Mouse (Mus musculus): ENCODE measurements around the gene Ghr. TPM values are rescaled to one million over a fixed set of nuclear protein-coding genes. Genes with fewer than 3 reads are reported as not detected.

The Ghr gene
- polyA plus RNA-seq, 1 experiment, result 147 TPM

- no peak for DNase-seq
- Histone ChIP-seq H3K27ac (ENCODE audit: insufficient read depth, low read depth, low read length) (no peak overlapping the region), H3K36me3 (ENCODE audit: control insufficient read depth, insufficient read depth, low read length) (no peaks in the 10 kb centered on the region; the same call in 1 of the 2 replicates), H3K27me3 (replicated peaks; ENCODE audit: control insufficient read depth, insufficient read depth, low read length) (no peaks in the 10 kb centered on the region), H3K4me1 (ENCODE audit: control insufficient read depth, insufficient read depth, low read length) (no peaks in the 10 kb centered on the region), H3K4me3 (ENCODE audit: insufficient read depth, low read depth, low read length) (no peak overlapping the region)
- 75% methylated on average over 3 of the region's 3 CpGs for WGBS
- TF ChIP-seq CTCF (conservative IDR thresholded peaks at IDR 0.05; ENCODE audit: insufficient read depth, insufficient read length, low read depth, low read length) (no peak), POLR2A (IDR thresholded peaks at IDR 0.05; ENCODE audit: low read depth, low read length) (no peak)
Measured at GRCm38 (mm10) chr15:3395700-3396099, 187.6 kb downstream of the Ghr start.

- H3K4me3 ChIP-seq (ENCODE audit: insufficient read depth, low read depth, low read length), result no peak overlapping the region
- TF ChIP-seq CTCF (conservative IDR thresholded peaks at IDR 0.05; ENCODE audit: insufficient read depth, insufficient read length, low read depth, low read length) (no peak), POLR2A (IDR thresholded peaks at IDR 0.05; ENCODE audit: low read depth, low read length) (no peak)
- no peaks in the 10 kb centered on the region for H3K27me3 ChIP-seq (replicated peaks; ENCODE audit: control insufficient read depth, insufficient read depth, low read length)
- DNase-seq, result no peak
- H3K27ac ChIP-seq (ENCODE audit: insufficient read depth, low read depth, low read length), result no peak overlapping the region
- H3K36me3 ChIP-seq (ENCODE audit: control insufficient read depth, insufficient read depth, low read length), result no peaks in the 10 kb centered on the region; the same call in 1 of the 2 replicates
- H3K4me1 ChIP-seq (ENCODE audit: control insufficient read depth, insufficient read depth, low read length), result peaks cover 3% of the 10 kb centered on the region; the same call in 1 of the 2 replicates
Measured at GRCm38 (mm10) chr15:3390722-3391121, 192.6 kb downstream of the Ghr start.

GRCm38 (mm10) chr15:3389011-3389410, 194.3 kb downstream of the Ghr start:
- Histone ChIP-seq H3K4me1 (ENCODE audit: control insufficient read depth, insufficient read depth, low read length) (peaks cover 3% of the 10 kb centered on the region; the same call in 1 of the 2 replicates), H3K27me3 (replicated peaks; ENCODE audit: control insufficient read depth, insufficient read depth, low read length) (no peaks in the 10 kb centered on the region), H3K36me3 (ENCODE audit: control insufficient read depth, insufficient read depth, low read length) (no peaks in the 10 kb centered on the region; the same call in 1 of the 2 replicates), H3K4me3 (ENCODE audit: insufficient read depth, low read depth, low read length) (no peak overlapping the region), H3K27ac (ENCODE audit: insufficient read depth, low read depth, low read length) (no peak overlapping the region)
- no peak for DNase-seq
- TF ChIP-seq CTCF (conservative IDR thresholded peaks at IDR 0.05; ENCODE audit: insufficient read depth, insufficient read length, low read depth, low read length) (no peak), POLR2A (IDR thresholded peaks at IDR 0.05; ENCODE audit: low read depth, low read length) (no peak)

GRCm38 (mm10) chr15:3388485-3388884, 194.8 kb downstream of the Ghr start:
- Histone ChIP-seq H3K36me3 (ENCODE audit: control insufficient read depth, insufficient read depth, low read length) (no peaks in the 10 kb centered on the region; the same call in 1 of the 2 replicates), H3K27ac (ENCODE audit: insufficient read depth, low read depth, low read length) (no peak overlapping the region), H3K4me3 (ENCODE audit: insufficient read depth, low read depth, low read length) (no peak overlapping the region), H3K27me3 (replicated peaks; ENCODE audit: control insufficient read depth, insufficient read depth, low read length) (no peaks in the 10 kb centered on the region), H3K4me1 (ENCODE audit: control insufficient read depth, insufficient read depth, low read length) (peaks cover 3% of the 10 kb centered on the region; the same call in 1 of the 2 replicates)
- DNase-seq, result no peak
- TF ChIP-seq CTCF (conservative IDR thresholded peaks at IDR 0.05; ENCODE audit: insufficient read depth, insufficient read length, low read depth, low read length) (no peak), POLR2A (IDR thresholded peaks at IDR 0.05; ENCODE audit: low read depth, low read length) (no peak)
- 73% methylated on average over 2 of the region's 2 CpGs for WGBS

- TF ChIP-seq CTCF (conservative IDR thresholded peaks at IDR 0.05; ENCODE audit: insufficient read depth, insufficient read length, low read depth, low read length), result no peak
- H3K4me3 ChIP-seq (ENCODE audit: insufficient read depth, low read depth, low read length), result no peak overlapping the region
- no peaks in the 10 kb centered on the region for H3K4me1 ChIP-seq (ENCODE audit: control insufficient read depth, insufficient read depth, low read length)
- no peak overlapping the region for H3K27ac ChIP-seq (ENCODE audit: insufficient read depth, low read depth, low read length)
- WGBS, result 67% methylated on average over 2 of the region's 2 CpGs
- H3K36me3 ChIP-seq (ENCODE audit: control insufficient read depth, insufficient read depth, low read length), result no peaks in the 10 kb centered on the region
- H3K27me3 ChIP-seq (replicated peaks; ENCODE audit: control insufficient read depth, insufficient read depth, low read length), result no peaks in the 10 kb centered on the region
- no peak for DNase-seq
Measured at GRCm38 (mm10) chr15:3383788-3384187, 199.5 kb downstream of the Ghr start.

GRCm38 (mm10) chr15:3381413-3381812, 201.9 kb downstream of the Ghr start:
- no peak for DNase-seq
- 62% methylated on average over 6 of the region's 6 CpGs for WGBS
- Histone ChIP-seq H3K4me3 (ENCODE audit: insufficient read depth, low read depth, low read length) (no peak overlapping the region), H3K4me1 (ENCODE audit: control insufficient read depth, insufficient read depth, low read length) (no peaks in the 10 kb centered on the region), H3K27ac (ENCODE audit: insufficient read depth, low read depth, low read length) (no peak overlapping the region), H3K27me3 (replicated peaks; ENCODE audit: control insufficient read depth, insufficient read depth, low read length) (no peaks in the 10 kb centered on the region), H3K36me3 (ENCODE audit: control insufficient read depth, insufficient read depth, low read length) (no peaks in the 10 kb centered on the region)
- TF ChIP-seq CTCF (conservative IDR thresholded peaks at IDR 0.05; ENCODE audit: insufficient read depth, insufficient read length, low read depth, low read length) (no peak), POLR2A (IDR thresholded peaks at IDR 0.05; ENCODE audit: low read depth, low read length) (no peak)

- DNase-seq, result no peak
- H3K4me3 ChIP-seq (ENCODE audit: insufficient read depth, low read depth, low read length), result no peak overlapping the region
- no peaks in the 10 kb centered on the region for H3K36me3 ChIP-seq (ENCODE audit: control insufficient read depth, insufficient read depth, low read length)
- no peaks in the 10 kb centered on the region for H3K27me3 ChIP-seq (replicated peaks; ENCODE audit: control insufficient read depth, insufficient read depth, low read length)
- 83% methylated on average over 2 of the region's 2 CpGs for WGBS
- H3K4me1 ChIP-seq (ENCODE audit: control insufficient read depth, insufficient read depth, low read length), result no peaks in the 10 kb centered on the region
- TF ChIP-seq POLR2A (IDR thresholded peaks at IDR 0.05; ENCODE audit: low read depth, low read length) (no peak), CTCF (conservative IDR thresholded peaks at IDR 0.05; ENCODE audit: insufficient read depth, insufficient read length, low read depth, low read length) (no peak)
- no peak overlapping the region for H3K27ac ChIP-seq (ENCODE audit: insufficient read depth, low read depth, low read length)
Measured at GRCm38 (mm10) chr15:3368261-3368832, 214.9 kb downstream of the Ghr start.
